Mouse (Mus musculus) c-Kit-negative CD71-positive TER-119-positive erythroid progenitor cells, embryonic 14.5 days (primary cell): ENCODE results near the gene Carm1.
A peak's percentile ranks its signal among the peaks of the same experiment; 100 is the strongest.
"Not testable (repeated sequence)": the region's sequence is repeated elsewhere in the genome, so short reads cannot be mapped to it uniquely, and the experiment has no call there.

ENCODE experiments used
- DNase-seq: peaks from one replicate; pipeline ENCODE4 v3.0.0-alpha.2; 2013; ENCODE audit warnings: low read depth, low spot score

The Carm1 gene

GRCm38 (mm10) chr9:21537009-21537408, 9.7 kb upstream of the Carm1 start:
- no peak for DNase-seq

GRCm38 (mm10) chr9:21539981-21540753, 6.5 kb upstream of the Carm1 start:
- no peak for DNase-seq

- DNase-seq, result not testable (repeated sequence)
Measured at GRCm38 (mm10) chr9:21542001-21542400, 4.7 kb upstream of the Carm1 start.

- DNase-seq, result no peak
Measured at GRCm38 (mm10) chr9:21545351-21545915, 1.3 kb upstream of the Carm1 start.

- DNase-seq, result peak; percentile 95
Measured at GRCm38 (mm10) chr9:21545916-21546788, 542 bp upstream of the Carm1 start.

GRCm38 (mm10) chr9:21547075-21547941, 614 bp downstream of the Carm1 start:
- peak; percentile 49 for DNase-seq

- no peak for DNase-seq
Measured at GRCm38 (mm10) chr9:21551049-21551448, 4.4 kb downstream of the Carm1 start.

GRCm38 (mm10) chr9:21553607-21554273, 7.0 kb downstream of the Carm1 start:
- DNase-seq, result no peak

- peak; percentile 41 for DNase-seq
Measured at GRCm38 (mm10) chr9:21555198-21555742, 8.6 kb downstream of the Carm1 start.

GRCm38 (mm10) chr9:21556996-21557395, 10.3 kb downstream of the Carm1 start:
- no peak for DNase-seq

GRCm38 (mm10) chr9:21557556-21557955, 10.9 kb downstream of the Carm1 start:
- DNase-seq, result no peak

GRCm38 (mm10) chr9:21558366-21558765, 11.7 kb downstream of the Carm1 start:
- DNase-seq, result peak; percentile 86

- DNase-seq, result peak; percentile 34
Measured at GRCm38 (mm10) chr9:21559151-21559550, 12.5 kb downstream of the Carm1 start.

- DNase-seq, result no peak
Measured at GRCm38 (mm10) chr9:21564420-21564819, 17.7 kb downstream of the Carm1 start.

- no peak for DNase-seq
Measured at GRCm38 (mm10) chr9:21565004-21565586, 18.4 kb downstream of the Carm1 start.

- DNase-seq, result no peak
Measured at GRCm38 (mm10) chr9:21566538-21566937, 19.8 kb downstream of the Carm1 start.

GRCm38 (mm10) chr9:21567051-21567450, 20.4 kb downstream of the Carm1 start:
- no peak for DNase-seq

- no peak for DNase-seq
Measured at GRCm38 (mm10) chr9:21568657-21569255, 22.1 kb downstream of the Carm1 start.

- DNase-seq, result no peak
Measured at GRCm38 (mm10) chr9:21574012-21574801, 27.5 kb downstream of the Carm1 start.
